Mouse (Mus musculus) megakaryocyte, embryonic 14.5 days (primary cell): ENCODE data around the gene Cntrl. TPM values are rescaled to one million over a fixed set of nuclear protein-coding genes. Genes with fewer than 3 reads are reported as not detected.

Experiments used
- H3K27me3 ChIP-seq: replicated peaks from 2 replicates; pipeline ENCODE3; 2012; ENCODE audit warnings: inconsistent platforms
- H3K36me3 ChIP-seq: replicated peaks from 2 replicates; pipeline ENCODE3; 2012; ENCODE audit warnings: low read length, inconsistent platforms, mixed read lengths
- H3K4me1 ChIP-seq: 2 replicates; pipeline ENCODE4 v1.6.1; 2012; ENCODE audit warnings: inconsistent platforms
- H3K4me3 ChIP-seq: replicated peaks from 2 replicates; pipeline ENCODE3; 2012; ENCODE audit warnings: moderate library complexity, mild to moderate bottlenecking, inconsistent platforms
- H3K9me3 ChIP-seq: 2 replicates; pipeline ENCODE4 v1.6.1; 2012; ENCODE audit warnings: inconsistent platforms
- FLI1 ChIP-seq: IDR thresholded peaks from 2 replicates; pipeline ENCODE4 v1.6.1; 2012; ENCODE audit warnings: low read length, inconsistent platforms, mixed read lengths
- GATA1 ChIP-seq: IDR thresholded peaks from 3 replicates; pipeline ENCODE4 v1.6.1; 2012; ENCODE audit warnings: mixed read lengths, low read length, inconsistent platforms, borderline replicate concordance
- polyA plus RNA-seq: library from polyadenylated mRNA; stranded (reverse); fragments of >175 nt; gene quantifications from 2 replicates; pipeline ENCODE4 v1.2.3, GENCODE M21; 2012; ENCODE audit warnings: low replicate concordance; ENCODE audit not compliant: insufficient read depth

Cntrl gene
- polyA plus RNA-seq, 1 experiment: 4.8 TPM

GRCm38 (mm10) chr2:35153179-35153578 is 43.9 kb downstream of the Cntrl start:
- Histone ChIP-seq H3K4me1 (peaks cover 63% of the 10 kb centered on the region), H3K36me3 (peaks cover 94% of the 10 kb centered on the region), H3K27me3 (no peaks in the 10 kb centered on the region), H3K4me3 (peak overlapping the region; percentile 50), H3K9me3 (no peaks in the 10 kb centered on the region)
- TF ChIP-seq GATA1 (no peak), FLI1 (no peak)

- H3K4me1 ChIP-seq: peaks cover 71% of the 10 kb centered on the region
- TF ChIP-seq FLI1: no peak
- no peak for TF ChIP-seq GATA1
- no peaks in the 10 kb centered on the region for H3K27me3 ChIP-seq
- peaks cover 94% of the 10 kb centered on the region for H3K36me3 ChIP-seq
- H3K4me3 ChIP-seq: peak overlapping the region; percentile 21
- H3K9me3 ChIP-seq: no peaks in the 10 kb centered on the region
Observed at GRCm38 (mm10) chr2:35153844-35154554, 44.7 kb downstream of the Cntrl start.

DNA sequence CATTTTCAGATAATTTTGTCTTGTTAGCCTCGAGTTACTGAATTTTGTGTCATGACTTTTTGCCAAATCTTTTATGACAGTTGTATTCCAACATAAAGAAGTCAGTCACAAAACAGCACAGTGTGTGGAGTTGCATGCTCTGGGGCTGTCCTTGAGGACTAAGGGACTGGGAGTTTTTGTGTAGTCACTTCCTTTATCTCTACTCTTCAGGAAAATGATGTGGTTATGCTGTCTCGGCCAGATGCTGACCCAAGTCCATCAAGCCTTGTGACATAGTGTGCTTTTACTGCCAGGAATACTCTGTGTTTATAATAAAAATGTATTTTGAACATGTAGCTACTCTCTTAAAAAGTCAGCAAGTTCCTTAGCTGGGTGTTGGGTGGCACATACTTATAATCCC is 47.7 kb downstream of the Cntrl start:
- H3K4me3 ChIP-seq: peak overlapping the region; percentile 67
- TF ChIP-seq GATA1 (0 out of 3 replicates have a peak, but pooled peaks have one; percentile 46), FLI1 (no peak)
- H3K9me3 ChIP-seq: no peaks in the 10 kb centered on the region
- H3K27me3 ChIP-seq: no peaks in the 10 kb centered on the region
- peaks cover 82% of the 10 kb centered on the region for H3K4me1 ChIP-seq
- peaks cover 84% of the 10 kb centered on the region for H3K36me3 ChIP-seq

DNA sequence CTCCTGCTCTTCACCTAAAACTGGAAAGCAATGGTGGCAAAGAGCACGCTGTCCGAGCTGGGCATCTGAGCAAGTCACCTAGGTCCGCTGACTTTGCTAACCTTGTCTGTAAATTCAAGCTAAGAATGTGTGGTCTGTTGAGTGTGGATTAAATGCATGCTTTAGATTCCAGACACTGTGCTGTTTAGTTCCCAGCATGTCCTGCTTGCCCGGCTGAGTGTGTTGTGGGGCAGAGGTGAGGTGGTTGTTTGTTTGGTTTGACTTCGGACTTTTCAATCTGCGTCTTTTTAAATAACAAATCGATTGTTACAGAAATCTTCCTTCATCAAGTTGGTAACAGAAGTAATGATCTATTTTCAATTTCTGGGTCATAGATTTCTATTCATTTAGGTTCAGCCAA is 48.5 kb downstream of the Cntrl start:
- Histone ChIP-seq H3K4me1 (peaks cover 90% of the 10 kb centered on the region), H3K36me3 (peaks cover 80% of the 10 kb centered on the region), H3K27me3 (no peaks in the 10 kb centered on the region), H3K9me3 (no peaks in the 10 kb centered on the region), H3K4me3 (peak overlapping the region; percentile 59)
- TF ChIP-seq FLI1 (no peak), GATA1 (no peak)

DNA sequence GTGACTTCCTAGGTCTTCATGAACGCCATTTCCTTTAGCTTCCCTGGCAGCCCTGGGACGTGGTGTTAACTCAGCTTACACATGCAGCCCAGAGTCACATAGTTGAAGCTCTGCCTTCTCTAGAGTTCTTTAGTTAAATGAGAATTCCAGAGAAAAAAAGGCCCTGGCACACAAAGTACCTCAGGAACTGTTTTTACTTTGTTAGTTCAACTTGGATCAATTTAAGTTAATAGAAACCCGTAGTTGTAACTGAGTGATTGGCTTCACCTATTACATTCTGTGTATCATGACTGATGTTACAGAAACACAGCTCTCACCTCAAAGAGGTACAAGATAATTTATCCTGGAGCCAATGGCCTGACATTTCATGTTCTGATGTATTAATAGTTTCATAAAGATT is 49.1 kb downstream of the Cntrl start:
- H3K4me3 ChIP-seq: no peak overlapping the region
- peaks cover 92% of the 10 kb centered on the region for H3K4me1 ChIP-seq
- peaks cover 80% of the 10 kb centered on the region for H3K36me3 ChIP-seq
- H3K27me3 ChIP-seq: no peaks in the 10 kb centered on the region
- no peaks in the 10 kb centered on the region for H3K9me3 ChIP-seq
- TF ChIP-seq FLI1 (no peak), GATA1 (no peak)

DNA sequence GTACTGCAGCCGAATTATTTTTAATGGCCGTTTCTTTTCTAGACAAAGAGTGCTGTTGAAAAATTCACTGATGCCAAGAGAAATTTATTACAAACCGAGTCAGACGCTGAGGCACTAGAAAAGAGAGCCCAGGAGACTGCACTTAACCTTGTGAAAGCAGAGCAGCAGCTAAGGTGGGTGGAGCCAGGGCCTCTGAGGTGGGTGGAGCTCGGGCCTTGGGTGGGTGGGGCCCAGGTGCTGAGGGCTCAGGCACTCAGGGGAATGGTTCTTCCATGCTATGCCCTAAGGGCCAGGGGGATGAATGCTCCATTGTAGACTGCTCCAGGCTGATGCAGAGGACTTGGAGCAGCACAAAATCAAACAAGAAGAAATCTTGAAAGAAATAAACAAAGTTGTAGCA is 50.9 kb downstream of the Cntrl start:
- Histone ChIP-seq H3K27me3 (no peaks in the 10 kb centered on the region), H3K4me3 (no peak overlapping the region), H3K9me3 (no peaks in the 10 kb centered on the region), H3K4me1 (peaks cover 86% of the 10 kb centered on the region), H3K36me3 (peaks cover 75% of the 10 kb centered on the region)
- TF ChIP-seq GATA1 (no peak), FLI1 (no peak)

DNA sequence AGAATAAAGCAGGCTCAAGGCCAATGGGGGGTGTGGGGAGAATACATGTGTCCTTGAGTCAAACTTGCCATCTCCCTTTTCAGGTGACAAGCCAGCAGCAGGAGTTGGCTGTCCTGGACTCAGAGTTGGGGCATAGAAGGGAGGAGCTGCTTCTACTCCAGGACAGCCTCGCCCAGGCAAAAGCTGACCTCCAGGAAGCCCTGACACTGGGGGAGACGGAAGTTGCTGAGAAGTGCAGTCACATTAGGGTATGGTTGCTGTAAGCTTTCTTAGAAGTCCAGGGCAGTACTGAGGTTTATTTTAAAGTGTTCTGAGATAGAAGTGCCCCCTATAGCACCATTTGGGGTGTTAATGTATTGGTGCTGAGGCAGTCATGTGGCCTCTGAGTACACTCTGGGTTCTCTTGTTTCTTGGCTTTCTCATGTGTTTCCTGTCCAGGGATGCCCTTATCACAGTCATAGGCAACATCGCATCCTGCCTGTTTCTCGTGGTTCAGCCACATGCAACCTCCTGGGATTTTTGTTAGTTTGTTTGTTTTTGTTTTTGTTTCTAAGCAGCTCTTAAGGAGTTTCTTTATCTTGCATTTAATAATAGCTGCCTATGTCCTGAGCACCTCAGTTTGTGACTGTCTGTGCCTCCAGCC is 52.7 kb downstream of the Cntrl start:
- H3K9me3 ChIP-seq: no peaks in the 10 kb centered on the region
- H3K27me3 ChIP-seq: no peaks in the 10 kb centered on the region
- H3K4me3 ChIP-seq: peak overlapping the region; percentile 67
- TF ChIP-seq FLI1 (peak; percentile 33; the same call in 1 of the 2 replicates), GATA1 (peak; percentile 56; the same call in 1 of the 3 replicates)
- H3K4me1 ChIP-seq: peaks cover 69% of the 10 kb centered on the region
- peaks cover 78% of the 10 kb centered on the region for H3K36me3 ChIP-seq

- no peaks in the 10 kb centered on the region for H3K9me3 ChIP-seq
- H3K4me3 ChIP-seq: peak overlapping the region; percentile 5
- peaks cover 82% of the 10 kb centered on the region for H3K36me3 ChIP-seq
- H3K27me3 ChIP-seq: no peaks in the 10 kb centered on the region
- TF ChIP-seq GATA1 (no peak), FLI1 (no peak)
- H3K4me1 ChIP-seq: peaks cover 58% of the 10 kb centered on the region
Observed at GRCm38 (mm10) chr2:35163396-35163795, 54.1 kb downstream of the Cntrl start.

DNA sequence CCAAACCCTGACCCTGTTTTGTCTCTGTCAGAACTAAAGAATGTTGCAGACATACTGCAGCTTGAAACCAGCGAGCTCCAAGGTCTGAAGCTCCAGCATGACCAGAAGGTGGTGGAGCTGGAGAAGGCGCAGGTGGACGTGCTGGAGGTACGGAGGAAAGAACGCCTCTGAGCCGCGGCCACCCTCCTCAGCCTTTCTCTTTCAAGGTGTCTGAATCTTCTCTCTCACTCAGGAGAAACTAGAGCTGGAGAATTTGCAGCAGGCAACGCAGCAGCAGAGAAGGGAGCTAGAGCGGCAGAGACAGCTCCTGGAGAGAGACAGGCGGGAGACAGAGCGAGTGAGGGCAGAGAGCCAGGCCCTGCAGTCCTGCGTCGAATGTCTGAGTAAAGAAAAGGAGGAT is 56.1 kb downstream of the Cntrl start:
- TF ChIP-seq GATA1 (no peak), FLI1 (no peak)
- Histone ChIP-seq H3K9me3 (no peaks in the 10 kb centered on the region), H3K4me1 (peaks cover 39% of the 10 kb centered on the region), H3K36me3 (peaks cover 81% of the 10 kb centered on the region), H3K4me3 (no peak overlapping the region), H3K27me3 (no peaks in the 10 kb centered on the region)

- no peak overlapping the region for H3K4me3 ChIP-seq
- H3K4me1 ChIP-seq: peaks cover 32% of the 10 kb centered on the region
- no peak for TF ChIP-seq FLI1
- TF ChIP-seq GATA1: no peak
- H3K27me3 ChIP-seq: no peaks in the 10 kb centered on the region
- H3K9me3 ChIP-seq: no peaks in the 10 kb centered on the region
- peaks cover 90% of the 10 kb centered on the region for H3K36me3 ChIP-seq
Observed at GRCm38 (mm10) chr2:35166816-35167215, 57.5 kb downstream of the Cntrl start.
